Mouse (Mus musculus) ovary, postnatal 14 days (tissue): ENCODE measurements at regions not wholly inside any gene's neighbourhood (a gene's known extent, or its start where the extent isn't known, plus 50 kb on each side); places are given as distances from the start of the nearest gene placed in this dataset.

Experiments
- DNase-seq: peaks from one replicate; pipeline ENCODE4 v3.0.0; 2022; ENCODE audit warnings: low spot score

DNA sequence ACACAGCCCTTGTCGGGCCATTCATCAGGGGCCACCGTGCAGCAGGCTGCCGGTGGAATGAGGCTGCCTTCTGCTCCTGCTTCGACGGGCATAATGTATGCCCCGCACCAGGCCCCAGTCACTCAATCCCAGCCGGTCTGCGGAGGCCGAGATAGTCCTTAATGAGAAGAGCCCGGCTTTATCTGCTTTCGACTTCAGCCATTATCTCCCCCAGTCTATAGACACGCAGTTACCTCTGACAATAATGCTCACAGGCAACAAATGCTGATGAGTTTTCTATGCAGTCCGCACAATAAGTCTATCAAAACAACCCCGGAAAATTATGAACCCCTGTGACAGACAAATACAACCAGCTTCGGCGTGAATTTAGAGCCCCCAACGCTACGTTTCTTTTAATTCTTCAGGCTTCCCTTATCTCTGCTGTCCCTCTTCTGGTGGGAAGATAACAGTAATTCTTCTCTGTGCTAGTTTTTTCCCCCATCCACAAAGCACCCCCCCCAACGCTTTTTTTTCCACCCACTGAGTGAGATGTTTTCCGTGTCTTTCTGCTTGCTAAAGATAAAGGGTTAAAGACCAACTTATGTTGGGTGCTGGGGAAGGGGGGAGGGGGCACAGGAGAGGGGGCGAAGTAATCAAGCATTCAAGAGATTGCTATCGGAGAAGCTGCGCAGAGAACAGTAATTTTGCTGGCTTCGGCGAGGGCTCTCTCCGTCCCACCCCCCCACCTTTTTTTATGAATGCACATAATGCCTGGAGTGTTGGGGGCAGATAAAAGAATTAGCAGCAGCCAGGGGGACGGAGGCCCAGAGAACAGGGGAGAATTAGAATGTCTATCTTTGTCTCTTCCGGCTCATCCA is 117.8 kb downstream of the Mrm1 start:
- DNase-seq = no peak

DNA sequence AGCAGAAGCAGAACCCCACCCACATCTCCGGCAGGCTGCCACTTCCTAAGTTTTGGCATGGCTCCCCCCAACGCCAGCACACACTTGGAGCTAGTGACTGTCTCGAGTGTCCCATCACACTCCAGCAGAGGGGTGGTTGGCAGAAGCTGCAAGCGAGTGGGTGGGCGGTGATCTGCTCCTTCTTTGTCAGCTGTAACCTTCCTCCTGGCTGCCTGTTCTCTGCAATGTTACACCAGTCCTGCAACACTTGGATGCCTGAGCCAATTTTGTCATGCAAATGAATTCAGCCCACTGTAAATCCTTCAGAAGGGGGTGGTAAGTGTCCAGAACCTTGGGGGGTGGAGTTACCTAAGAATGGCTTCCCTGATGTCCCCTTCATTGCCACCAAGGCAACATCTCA is 121.8 kb downstream of the Mrm1 start:
- DNase-seq = no peak

GRCm38 (mm10) chr11:84692638-84693037 is 126.7 kb downstream of the Mrm1 start:
- DNase-seq = no peak

GRCm38 (mm10) chr11:84691410-84692148 is 127.7 kb downstream of the Mrm1 start:
- no peak for DNase-seq

GRCm38 (mm10) chr11:84686473-84686872 is 132.8 kb downstream of the Mrm1 start:
- DNase-seq = no peak

- DNase-seq = no peak
Measured at GRCm38 (mm10) chr11:84684325-84684724, 135.0 kb downstream of the Mrm1 start.

DNA sequence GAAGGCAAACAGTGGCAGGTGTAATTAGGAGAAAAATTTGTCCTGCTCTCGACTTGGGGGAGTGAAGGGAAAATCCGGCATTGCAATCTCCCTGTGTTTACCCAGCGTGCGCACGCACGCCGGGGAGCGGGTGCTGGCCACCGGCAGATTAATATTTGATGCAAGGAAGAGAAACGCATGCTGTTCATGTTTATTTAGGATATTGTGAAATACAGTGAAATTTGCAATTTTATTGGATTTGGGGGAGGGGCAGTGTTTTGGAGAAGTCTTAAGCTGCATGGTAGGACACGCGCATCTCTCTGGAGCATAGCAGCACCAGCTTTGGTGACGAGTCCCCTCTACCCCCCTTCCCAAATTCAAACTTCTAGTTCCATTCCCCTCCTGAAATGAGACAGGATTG is 136.4 kb downstream of the Mrm1 start:
- no peak for DNase-seq

GRCm38 (mm10) chr11:84676377-84677078 is 142.8 kb downstream of the Mrm1 start:
- no peak for DNase-seq

DNA sequence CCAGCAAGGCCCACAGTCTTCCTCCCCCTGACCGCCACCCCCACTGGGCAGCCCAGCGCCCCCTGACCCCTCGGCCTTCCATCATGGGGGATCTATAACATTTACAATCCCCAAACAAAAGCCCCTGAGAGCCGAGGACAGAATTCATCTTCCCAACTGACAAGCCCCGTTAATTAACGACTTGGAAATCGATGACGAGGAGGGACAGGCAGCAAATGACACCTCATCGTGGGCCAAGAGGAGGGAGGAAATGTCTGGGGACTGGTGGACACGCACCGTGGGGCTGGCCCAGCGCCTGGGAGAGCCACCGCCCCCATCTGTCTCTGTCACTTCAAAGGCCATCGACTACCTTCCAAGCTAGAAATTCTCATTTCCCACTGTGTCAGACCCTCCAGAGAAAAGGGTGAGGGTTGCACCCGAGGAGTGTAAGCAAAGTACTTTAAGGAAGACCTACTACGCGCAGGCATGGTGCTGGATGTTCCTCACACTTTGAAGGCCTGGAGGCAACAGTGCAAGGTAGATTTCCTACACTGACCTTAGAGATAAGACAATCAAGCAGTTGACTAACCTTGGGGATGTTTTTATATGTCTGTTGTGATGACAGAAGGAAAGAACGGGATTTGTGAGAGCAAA is 146.4 kb downstream of the Mrm1 start:
- no peak for DNase-seq

DNA sequence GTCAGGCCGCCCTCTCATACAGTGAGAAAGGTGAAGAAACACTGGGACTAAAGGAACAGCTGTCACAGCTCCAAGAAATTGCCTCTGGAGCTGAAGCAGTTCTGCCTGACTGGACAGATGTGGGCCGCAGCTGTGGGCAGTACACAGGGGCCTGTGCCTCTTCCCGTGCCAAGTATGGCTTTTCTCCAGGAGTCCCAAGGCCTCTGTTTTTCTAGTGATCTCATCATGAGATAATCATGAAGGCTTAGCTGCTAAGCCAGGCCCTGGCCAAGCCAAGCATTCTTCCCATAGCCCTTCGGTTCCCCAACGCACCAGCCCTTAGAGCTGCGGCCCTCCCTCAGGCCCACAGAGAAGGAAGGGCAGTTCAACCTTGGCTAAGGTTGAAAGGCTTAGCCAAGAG is 146.2 kb upstream of the Lhx1 start:
- no peak for DNase-seq

DNA sequence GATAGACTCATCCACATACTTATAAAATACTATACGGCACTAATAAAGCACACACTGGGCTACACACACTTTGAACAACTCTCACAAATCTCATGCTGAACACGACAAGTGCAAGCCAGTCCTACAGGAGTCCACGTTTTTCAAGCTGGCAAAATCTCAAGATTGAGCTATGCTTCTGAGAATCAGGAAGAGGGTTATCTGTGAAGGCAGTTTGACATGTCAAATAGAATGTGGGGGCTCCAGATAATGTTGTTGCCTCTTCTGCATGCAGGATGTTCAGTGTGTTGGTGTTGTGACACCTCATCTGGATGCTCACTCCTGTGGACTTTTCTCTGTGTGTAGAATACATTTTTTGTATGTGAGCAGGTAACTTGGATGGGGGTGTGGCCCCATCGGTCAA is 142.4 kb upstream of the Lhx1 start:
- DNase-seq = no peak

- DNase-seq = no peak
Measured at GRCm38 (mm10) chr11:84664258-84664657, 138.9 kb upstream of the Lhx1 start.

DNA sequence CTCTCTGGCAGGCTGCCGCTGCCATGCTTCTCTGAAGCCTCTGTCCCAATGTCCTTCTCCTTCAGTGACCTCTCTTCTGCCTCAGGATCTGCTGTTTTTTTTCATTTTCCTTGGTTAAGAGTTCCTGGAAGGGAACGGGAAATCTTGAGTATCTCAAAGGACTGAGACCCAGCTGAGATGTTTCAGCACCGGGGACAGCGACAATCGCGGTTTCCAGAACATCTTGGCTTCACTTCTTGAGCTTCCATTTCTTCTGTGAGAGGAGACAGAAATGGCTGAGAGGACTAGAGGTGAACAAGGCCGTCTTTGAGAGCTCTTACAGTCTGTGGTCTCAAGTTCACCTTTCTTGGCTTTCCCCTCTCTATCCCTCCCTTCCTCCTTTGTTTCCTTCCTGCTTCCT is 136.6 kb upstream of the Lhx1 start:
- peak; percentile 57 for DNase-seq

- no peak for DNase-seq
Measured at GRCm38 (mm10) chr11:84660877-84661276, 135.5 kb upstream of the Lhx1 start.

DNA sequence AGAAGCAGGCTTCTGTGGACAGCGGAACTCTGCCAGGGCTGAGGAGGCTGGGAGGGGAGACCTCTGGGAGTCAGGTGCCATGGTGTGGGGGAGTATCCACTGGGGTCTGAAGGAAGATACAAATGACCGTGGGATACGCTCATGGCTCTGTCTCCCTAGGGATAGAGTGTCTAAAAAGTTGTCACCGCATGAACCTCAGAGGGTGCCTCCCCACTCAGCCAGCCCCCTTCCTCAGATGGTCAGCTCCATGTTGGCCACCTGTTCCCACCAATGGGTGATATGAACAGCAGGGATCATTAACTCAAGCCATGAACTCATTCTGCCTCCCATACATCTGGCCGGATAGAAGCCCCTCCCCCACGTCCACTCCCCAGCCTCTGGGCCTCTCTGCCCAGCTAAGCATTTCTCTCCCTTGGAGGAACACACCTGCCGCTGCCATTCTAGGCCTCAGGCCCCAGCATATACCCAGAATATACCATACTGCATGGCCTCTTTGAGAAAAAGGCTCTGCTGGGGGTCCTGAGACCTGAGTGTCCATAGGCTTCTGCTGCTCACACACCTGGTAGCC is 134.1 kb upstream of the Lhx1 start:
- DNase-seq = no peak

DNA sequence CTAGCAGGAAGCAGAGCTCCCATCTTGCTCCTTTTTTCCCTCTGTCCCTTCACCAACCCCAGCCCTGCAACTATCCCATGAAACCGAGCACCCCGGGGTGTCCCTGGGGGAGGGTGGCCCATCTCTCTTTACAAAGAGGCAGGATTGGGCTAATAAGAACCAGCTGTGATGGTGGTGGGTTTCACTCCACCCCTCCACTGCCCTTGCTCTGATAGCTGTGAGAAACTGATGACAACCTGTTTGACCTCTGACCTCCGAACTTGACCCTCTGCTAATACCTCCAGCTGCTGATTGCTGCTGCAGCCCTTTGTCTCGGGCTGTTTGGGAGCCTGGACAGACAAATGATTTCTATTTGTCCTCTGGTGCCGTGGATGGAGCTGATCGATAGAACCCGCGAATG is 128.1 kb upstream of the Lhx1 start:
- DNase-seq = no peak

DNA sequence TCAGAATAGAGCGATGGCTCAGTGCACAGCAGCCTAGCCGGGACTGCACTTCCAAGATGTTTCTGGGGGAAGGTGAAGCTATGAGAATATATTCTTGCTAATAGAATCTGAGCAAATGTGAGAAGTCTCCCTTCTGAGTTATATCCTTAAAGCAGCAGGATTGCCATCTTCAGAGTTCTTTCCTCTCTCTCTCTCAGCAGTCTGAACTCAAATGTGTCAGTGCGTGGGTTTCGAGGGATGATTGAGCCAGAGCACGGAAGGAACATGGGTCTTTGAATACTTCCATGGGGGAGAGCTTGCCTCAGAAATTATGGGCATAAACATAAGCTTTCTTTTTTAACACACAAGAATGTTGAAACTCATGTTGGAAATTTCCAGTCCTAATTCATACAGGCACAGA is 123.6 kb upstream of the Lhx1 start:
- DNase-seq = no peak

DNA sequence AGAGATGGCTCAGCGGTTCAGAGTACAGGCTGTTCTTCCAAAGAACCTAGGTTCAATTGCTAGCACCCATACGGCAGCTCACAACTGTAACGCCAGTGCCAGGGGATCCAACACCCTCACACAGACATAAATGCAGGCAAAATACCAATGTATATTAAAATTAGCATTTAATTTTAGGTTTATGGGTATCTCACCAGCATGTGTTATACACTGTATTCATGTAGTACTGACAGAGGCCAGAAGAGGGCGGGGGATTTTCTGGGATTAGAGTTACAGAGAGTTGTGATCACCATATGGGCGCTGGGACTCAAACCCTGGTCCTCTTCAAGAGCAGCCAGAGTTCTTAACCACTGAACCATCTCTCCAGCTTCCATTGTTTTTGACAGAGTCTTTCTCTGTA is 121.8 kb upstream of the Lhx1 start:
- no peak for DNase-seq

DNA sequence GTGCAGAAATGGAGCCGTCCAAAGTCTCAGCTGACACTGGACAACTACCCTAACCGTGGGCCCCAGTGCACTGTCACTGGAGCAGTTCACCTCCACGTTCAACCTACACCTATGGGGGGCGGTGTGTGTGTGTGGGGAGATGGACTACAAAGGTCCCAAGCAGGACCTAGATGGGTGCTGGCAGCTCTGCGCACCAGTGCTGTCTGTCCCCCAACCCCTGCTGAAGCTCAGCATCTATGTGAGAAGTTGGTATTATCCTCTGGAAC is 117.7 kb upstream of the Lhx1 start:
- DNase-seq = no peak

- DNase-seq = no peak
Measured at GRCm38 (mm10) chr11:84642300-84643106, 117.2 kb upstream of the Lhx1 start.

DNA sequence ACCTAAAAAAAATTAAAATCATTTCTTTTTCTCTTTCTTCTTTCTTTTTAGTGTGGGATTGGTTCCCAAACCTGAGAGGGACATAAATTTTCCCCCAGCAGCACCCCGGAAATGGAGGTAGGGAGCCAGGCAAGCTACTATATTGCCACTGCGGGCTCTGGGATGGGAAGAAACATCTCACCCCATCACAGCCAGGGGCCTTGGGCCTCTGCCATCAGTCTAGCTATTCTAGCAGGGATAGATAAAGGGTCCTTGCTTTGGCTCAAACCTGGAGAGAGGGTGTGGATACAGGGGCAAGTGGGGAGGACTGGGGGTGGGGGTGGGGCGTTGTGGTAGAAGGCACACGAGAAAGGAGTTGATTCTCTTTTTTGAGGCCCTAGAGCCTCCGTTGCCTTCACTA is 116.3 kb upstream of the Lhx1 start:
- DNase-seq = no peak

DNA sequence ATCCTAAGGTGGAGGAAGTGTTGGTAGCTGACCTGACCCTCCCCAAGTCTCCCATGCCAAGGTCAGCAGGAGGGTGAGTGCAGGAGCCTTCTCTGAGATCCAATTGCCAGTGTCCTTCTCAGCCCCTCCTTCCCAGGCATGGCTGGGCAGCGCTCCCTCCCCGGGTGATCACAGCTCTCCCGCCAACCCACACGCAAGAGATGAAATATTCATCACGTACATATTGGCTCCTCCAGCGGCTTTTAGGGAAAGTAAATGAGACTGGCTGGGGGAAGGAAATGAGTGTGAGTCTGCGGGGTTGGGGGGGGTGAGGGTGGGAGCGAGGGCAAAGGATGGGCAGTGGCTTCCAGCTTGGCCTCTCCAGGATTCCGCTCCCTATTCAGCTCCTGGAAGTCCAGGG is 113.0 kb upstream of the Lhx1 start:
- no peak for DNase-seq
